Mouse (Mus musculus): ENCODE measurements at regions not wholly inside any gene's neighbourhood (a gene's known extent, or its start where the extent isn't known, plus 50 kb on each side); places are given as distances from the start of the nearest gene placed in this dataset.

DNA sequence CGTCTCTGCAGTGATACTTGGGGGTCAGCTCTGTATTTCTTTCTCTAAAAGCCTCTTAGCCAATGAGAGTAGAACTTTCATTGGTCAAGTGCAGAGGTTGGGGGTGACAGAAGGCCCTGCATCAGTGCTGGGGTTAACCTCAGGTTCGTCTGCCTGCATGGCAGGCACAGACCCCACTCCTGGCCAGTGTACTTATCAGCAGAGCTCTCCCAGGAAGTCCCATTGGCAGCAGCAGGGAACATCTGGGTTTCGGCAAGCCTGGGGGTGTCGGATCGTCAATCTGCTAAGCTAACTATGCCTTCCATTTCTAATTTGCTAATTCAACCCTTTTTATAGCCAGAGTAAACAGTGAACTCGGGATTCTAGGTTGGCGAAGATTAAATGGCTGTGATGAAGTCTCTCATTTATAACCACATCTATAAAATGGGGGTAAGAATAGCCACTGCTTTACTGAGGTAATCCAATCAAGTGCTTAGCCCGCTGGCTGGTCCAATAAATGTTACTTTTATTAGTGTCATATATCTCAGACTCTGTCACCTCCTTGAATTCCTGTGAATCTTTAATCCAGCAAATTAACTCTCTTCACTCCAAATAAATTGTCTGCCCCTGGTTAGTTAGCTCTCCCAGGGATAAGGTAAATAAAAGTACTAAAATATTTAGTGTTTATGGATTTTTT, 135.5 kb upstream of the Mrps10 start:
- no peak for ATAC-seq (replicated peaks; ENCODE audit: low FRiP score, poor library complexity, severe bottlenecking)

DNA sequence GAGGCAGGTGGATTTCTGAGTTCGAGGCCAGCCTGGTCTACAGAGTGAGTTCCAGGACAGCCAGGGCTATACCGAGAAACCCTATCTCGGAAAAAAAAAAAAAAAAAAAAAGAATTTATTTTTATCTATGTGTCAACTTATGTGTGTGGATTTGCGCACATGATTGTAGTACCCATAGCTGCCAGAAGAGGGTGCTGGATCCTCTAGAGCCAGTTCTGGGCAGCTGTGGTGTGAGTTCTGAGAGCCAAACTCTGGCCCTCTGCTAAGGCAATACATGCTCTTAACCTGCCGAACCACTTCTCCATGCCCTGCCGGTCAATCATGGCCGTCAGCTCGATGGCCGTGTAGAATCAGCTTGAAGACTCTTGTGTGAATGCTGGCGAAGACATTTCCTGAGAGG, 138.0 kb upstream of the Mrps10 start:
- 0 out of 2 replicates have a peak, but pooled peaks have one; percentile 33 for ATAC-seq (replicated peaks; ENCODE audit: low FRiP score, poor library complexity, severe bottlenecking)

DNA sequence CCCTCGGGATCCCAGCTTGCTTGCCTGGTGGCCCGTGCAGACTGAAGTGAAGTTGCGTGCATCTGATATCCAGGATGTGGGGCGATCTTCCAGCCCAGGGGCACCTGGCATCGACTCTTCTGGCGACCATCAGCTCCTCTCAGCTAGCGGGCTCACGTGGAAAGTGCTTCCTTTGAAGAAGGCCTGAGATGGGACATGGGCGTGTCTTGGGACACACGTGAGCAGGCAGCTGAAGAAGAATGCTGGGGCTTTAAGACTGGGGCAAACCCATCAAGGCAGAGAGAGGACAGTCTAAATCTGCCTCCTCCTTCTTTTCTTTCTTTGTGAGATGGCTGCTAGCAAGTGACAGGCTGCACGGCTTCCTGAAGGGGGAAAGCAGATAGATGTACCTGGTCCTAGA, 142.3 kb upstream of the Mrps10 start:
- ATAC-seq (replicated peaks; ENCODE audit: low FRiP score, poor library complexity, severe bottlenecking), result no peak

DNA sequence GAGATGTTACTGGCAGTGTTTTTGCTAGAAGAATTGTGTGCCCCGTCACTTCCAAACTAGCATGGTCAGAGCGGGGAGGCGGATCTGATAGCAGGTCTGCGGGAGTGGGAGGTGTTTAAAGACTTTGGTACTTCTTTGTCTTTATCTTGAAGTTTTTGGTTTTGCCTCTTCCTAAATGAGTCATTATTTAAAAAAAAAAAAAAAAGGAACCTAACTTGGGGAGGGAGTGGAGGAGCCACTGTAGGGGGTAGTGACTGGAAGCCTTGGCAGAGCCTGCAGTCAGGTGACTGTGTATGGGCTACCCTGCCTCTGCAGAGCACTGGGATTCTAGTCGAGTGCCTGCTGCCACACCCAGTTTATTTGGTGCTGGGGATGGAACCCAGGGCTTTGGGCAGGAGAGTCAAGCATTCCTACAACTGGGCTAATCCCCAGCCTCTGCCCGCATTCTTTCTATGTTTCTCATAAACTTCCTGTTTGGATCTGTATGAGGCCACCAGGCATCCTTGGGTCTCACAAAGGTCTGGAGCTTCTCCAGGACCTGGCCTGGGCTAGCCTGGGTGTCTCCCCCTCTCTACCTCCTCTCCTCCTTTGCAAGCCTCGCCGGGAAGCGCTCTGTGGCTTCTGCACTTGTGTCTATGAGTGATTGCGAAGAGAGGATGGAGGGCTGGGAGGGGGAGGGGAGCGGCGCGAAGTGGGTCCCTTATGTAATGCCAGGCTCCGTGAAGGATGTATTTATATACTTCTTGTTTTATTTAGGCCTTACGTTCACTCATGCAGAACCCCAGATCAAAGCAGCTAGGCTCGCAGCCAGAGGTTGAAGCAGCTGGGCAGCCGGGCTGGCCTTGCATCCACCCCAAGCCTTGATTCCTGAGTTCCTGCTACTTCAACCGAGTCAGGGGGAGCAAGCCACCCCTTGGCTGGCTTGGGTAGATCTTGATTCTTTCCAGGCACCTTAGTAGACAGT, 143.1 kb upstream of the Mrps10 start:
- no peak for ATAC-seq (replicated peaks; ENCODE audit: low FRiP score, poor library complexity, severe bottlenecking)

DNA sequence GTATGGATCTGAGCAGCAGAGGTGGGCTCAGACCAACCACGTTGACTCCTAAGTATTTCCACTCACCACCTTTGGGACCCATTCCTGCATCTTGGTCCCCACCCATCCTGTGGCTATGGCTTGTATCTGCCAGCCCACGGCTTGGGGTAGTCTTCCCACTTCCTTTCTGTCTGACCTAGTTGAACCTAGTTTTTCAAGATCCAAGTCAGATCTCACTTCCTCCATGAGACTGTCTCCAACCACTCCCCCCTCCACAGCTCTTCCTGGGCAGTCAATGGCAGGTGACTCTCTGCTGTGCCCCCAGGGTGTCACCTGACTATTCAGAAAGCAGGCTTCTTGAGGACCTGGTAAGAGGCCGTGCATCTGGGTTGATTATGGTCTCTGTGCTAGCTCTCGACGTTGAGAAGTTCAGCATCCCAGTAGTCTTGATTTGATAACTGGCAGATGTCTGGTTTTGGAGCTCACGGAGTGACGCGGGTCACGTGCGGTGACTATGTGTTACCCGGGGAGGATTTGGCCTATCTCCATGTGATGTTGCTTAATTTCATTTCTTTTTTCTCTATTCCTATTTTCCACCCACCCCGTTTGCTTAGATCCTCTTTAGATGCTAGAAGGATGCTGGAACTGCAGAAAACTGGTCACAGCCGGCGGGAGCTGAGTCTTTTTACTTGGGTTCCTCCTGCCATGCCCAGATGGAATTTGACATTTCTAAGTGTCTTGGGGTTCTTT, 147.5 kb upstream of the Mrps10 start:
- no peak for ATAC-seq (replicated peaks; ENCODE audit: low FRiP score, poor library complexity, severe bottlenecking)

DNA sequence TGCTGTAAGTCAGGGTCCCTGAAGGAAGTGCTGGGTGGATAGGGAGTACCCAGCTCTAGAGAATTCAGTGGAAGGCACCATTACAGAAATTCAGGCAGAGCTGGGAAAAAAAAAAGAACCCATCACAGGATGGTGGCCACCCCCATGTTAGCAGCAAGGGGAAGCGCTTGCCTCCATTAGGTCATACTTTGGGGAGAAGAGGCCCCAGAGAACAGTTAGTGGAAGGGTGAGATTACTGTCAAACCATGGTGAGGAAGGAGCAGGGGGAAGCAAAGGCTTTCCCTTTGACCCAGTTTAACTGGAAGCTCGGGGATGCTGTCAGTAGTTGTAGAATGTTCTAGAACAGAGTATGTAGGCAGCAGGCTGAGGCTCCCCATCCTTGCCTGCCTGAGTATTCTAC, 148.8 kb upstream of the Mrps10 start:
- no peak for ATAC-seq (replicated peaks; ENCODE audit: low FRiP score, poor library complexity, severe bottlenecking)

DNA sequence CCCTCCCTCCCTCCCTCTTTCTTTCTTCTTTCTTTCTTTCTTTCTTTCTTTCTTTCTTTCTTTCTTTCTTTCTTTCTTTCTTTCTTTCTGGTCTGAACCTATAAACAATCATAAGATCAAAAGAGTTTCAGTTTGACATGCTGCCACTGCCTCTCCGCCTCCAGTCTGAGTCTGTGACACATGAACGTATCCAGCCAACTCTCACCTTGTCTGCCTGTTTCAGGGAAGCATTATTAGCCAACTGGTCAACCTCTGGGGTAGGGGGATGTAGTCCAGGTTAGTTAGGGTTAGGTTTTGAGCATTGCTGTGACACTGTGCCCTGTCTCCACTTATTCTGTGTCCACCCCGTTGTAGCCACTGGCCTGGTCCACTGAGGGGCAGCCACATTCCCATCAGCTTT, 152.2 kb upstream of the Mrps10 start:
- ATAC-seq (replicated peaks; ENCODE audit: low FRiP score, poor library complexity, severe bottlenecking), result no peak

DNA sequence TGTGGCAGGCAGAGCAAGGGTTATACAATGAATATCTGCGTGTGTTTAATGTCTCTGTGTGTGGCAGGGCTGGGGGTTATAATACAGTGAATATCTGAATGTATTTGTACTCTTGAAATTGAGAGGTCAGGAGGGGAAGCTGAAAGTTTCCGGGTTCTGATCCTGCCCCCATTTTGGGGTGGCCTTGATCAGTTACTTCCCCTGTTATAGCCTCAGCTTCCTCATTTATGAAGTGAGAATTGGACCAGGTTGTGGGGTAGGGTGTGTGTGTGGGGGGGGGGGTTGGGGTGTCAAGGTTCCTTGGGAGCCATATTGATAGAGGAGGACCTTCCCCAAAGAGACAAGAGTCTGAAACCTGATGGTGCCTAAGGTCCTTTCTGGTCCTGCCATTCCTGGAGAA, 152.8 kb upstream of the Mrps10 start:
- ATAC-seq (replicated peaks; ENCODE audit: low FRiP score, poor library complexity, severe bottlenecking), result no peak

DNA sequence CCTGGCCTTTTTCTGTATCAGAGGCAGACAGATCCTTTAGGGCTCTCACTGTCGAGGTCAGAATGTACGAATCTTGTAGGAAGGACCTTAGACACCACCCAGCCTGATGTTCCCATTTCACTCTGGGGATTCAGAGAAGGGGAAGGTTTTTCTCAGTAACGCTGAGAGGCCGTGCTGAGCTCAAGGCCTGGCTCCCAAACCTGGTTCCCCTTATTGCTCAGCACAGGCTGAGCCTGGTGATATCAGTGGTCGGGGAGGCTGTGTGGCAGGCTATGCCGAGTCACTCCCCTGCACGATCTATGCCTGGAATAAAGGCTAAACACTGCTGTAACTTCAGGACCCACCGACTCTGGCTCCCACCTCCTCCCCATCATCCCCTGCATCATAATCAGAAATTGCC, 154.6 kb upstream of the Mrps10 start:
- no peak for ATAC-seq (replicated peaks; ENCODE audit: low FRiP score, poor library complexity, severe bottlenecking)

DNA sequence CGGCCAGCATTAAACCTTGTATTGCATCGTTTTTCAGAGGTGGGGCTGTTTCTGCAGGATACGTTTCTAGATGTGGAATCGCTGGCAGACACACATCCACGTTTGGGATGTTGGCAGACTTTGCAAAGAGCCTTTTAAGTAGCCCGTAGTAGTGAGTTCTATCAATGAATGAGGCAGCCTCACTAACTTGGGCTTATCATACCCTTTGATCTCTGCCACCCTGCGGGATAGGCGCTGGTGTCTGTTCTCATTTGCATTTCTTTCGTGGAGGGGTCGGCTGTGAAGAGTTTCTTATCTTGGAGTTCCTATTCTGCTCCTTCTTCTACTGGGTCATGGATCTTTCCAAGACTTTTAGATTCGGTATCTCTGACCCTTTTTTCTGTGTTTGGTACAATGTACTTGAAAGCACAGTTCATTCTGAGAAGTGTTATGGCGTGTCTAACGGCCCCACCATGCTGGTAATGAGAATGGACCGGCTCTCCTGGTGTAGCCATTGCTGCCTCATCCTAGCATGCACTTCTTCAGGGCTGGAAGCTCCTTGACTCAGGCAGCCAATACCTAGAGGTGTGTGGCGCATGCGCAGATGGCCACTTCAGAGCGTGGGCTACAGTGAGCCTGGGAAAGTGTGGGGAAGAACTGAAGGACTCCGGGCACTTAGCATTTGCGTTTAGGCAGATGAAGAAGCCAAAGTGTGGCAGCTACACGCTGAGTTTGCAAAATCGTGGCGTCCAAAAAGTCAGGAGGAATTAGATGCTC, 158.1 kb upstream of the Mrps10 start:
- ATAC-seq (replicated peaks; ENCODE audit: low FRiP score, poor library complexity, severe bottlenecking), result no peak

DNA sequence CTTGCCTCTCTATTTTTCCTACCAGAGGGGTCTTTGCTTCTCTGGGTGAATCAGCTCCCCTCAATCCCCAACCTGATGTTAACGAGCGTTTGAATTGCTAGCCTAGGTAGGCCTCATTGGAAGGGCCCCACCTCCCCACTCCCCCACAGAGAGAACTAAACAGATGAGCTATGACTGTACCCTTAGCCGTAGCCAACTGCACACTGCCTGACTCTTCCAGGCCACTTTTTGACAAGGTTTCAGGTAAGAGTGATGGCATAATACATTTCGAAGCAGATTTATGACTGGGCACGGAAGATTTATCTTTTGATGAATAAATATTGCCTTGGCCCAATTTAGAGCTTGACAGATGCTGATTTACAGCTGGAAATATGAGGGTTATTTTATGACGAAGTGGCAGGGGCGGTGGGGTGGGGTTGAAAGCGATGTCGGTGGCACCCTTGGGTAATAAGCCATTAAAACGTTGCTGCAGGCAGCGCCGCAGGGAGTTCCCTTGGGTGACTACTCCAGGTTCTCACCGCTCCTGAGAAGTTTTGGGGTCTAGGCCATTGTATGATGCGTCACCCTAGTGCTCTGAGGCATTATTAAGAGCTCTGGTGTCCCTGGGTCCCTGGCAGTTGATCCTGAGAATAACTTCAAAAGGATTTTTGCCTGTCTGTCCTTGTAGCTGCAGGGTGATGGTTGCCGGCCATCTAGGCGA, 159.7 kb upstream of the Mrps10 start:
- ATAC-seq (replicated peaks; ENCODE audit: low FRiP score, poor library complexity, severe bottlenecking), result no peak

DNA sequence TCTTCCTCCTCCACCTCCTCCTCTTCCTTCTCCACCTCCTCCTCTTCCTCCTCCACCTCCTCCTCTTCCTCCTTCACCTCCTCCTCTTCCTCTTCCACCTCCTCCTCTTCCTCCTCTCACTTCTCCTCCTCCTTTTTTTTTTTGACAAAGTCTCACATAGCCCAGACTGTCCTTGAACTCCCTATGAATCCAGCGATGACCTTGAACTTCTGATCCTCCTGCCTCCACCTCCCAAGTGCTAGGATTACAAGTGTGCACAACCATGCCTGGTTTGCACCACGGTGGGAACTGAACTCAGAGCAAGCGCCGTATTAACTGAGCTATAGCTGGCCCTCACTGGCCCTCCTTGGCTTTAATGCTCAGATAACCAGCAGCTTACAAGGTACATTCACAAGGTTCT, 161.2 kb upstream of the Mrps10 start:
- ATAC-seq (replicated peaks; ENCODE audit: low FRiP score, poor library complexity, severe bottlenecking), result no peak

DNA sequence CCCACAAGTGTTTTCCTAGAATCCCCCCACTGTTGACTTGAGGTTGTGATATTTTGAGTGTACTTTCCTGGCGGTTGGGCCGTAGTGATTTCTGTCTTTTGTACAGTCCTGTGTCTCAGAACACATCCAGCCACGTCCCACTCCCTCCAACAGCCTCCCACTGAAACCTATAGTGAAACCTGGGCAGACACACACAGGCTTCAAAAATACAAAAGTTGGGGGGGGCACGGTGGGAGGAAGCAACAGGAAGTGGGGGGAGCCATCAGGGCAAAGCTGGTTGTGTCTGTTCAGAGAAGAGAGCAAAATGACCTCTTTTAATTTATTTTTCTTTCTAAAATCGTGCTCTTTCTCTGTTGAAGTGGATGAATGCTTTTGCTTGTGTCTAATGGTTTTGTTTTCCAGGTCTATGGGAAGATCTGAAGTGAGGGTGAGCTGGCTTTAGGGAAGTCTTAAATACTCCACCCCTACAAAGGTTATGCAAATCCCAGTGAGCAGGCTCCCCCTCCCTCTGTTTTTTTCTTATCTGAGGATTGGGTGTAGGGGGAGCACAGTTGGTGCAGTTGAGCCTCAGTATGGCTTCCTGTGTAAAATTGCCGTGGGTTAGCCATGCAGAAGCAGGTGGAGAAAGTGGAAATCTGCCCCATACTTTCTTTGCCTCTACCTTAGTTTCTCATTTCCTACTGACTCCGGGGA, 164.1 kb upstream of the Mrps10 start:
- no peak for ATAC-seq (replicated peaks; ENCODE audit: low FRiP score, poor library complexity, severe bottlenecking)

DNA sequence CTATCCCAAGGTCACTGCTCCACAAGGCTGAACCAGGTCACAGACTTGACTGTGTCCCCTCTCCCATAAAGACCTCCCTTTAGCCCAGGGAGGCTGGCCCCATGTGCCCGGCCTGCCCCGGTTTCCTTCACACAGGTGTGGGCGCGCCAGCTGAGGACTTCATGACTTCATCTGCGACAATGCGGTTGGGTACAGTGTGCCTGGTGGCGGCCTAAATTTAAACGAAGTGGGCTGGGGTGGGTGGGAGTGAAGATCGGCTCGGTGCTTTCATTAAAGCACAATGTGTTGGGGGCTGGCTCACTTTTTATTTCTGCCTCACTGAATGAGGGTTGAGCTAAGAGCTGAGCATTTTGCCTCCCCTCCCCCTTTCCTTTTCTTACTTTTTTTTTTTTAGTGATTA, 169.5 kb upstream of the Mrps10 start:
- no peak for ATAC-seq (replicated peaks; ENCODE audit: low FRiP score, poor library complexity, severe bottlenecking)

DNA sequence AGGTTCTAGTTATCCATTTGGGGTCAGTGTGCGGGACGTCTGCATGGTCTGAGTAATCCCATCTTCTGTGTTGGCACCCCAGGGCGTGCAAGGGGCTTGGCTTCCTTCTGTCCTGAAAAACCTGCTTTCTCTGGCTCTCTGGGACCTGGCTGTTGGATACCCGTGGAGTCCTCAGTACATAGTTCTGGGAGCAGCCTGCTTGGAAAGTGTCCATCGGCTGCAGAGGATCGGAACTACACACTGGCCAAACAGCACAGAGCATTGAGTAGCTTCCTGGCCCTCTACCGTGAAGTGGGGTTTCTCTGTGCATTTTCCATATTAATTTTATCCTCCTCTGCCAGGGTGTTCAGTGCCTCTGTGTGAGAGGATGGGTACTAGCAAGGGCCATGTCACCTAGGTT, 170.7 kb upstream of the Mrps10 start:
- no peak for ATAC-seq (replicated peaks; ENCODE audit: low FRiP score, poor library complexity, severe bottlenecking)

DNA sequence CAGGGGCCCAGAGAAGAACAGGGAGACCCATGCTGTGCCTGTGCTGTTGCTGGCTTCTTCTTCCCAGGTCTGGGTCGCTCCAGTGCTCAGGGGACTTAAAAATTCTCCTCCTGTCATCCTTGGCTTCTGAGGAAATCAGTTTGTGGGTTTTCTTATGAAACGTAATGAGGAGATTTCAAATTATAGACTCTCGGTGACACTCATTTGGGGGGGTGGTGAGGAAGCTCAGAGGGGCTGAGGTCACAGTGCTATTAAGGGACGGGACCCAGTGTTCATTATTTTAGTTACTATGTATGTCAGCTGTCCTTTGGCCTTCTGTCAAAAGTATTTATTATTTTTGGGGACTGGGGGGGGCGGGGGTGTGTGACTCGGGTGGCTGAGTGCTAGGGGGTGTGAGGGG, 171.7 kb upstream of the Mrps10 start:
- no peak for ATAC-seq (replicated peaks; ENCODE audit: low FRiP score, poor library complexity, severe bottlenecking)

DNA sequence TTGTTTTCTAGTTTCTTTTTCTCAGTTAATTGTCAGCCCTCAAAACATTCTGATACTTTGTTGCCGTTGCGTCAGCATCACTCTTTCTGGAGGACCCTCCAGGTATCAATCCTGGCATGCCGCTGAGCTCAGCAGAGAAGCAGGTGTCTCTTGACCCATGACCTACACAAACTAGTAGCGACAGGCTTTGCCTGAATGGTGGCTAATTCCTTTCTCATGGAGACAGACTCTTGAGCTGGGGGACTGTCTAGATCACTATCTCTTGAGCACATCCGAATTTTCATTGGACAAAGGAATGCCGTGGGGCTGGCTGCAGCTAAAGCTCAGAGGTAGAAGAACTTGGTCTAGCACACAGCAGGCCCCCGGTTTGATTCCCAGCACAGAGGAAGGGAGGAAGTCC, 172.7 kb upstream of the Mrps10 start:
- ATAC-seq (replicated peaks; ENCODE audit: low FRiP score, poor library complexity, severe bottlenecking), result no peak

DNA sequence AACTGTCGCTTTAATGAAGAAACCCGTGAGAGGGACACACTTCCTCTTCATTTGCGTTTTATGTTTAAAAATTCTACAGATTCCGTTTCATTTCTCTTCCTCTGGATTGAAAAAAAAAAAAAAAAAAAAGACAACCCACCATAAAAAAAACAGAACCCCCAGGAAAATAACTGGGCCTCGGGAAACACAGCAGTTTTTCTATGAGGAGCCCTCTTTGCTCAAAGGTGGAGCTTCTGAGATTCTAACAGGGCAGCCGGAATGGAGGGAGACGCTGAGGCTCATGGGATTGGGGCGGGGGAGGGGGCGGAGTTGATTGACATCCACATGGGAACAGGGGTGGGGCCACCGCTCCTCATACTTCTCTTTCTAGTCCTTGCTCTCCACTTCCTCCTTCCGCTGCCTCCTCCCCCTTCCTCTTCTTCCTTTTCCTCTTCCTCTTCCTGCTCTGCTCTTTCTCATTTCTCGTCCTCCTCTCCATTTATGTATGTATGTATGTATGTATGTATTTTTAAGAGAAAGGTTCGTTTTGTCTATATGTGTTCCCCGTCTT, 174.1 kb upstream of the Mrps10 start:
- no peak for ATAC-seq (replicated peaks; ENCODE audit: low FRiP score, poor library complexity, severe bottlenecking)

DNA sequence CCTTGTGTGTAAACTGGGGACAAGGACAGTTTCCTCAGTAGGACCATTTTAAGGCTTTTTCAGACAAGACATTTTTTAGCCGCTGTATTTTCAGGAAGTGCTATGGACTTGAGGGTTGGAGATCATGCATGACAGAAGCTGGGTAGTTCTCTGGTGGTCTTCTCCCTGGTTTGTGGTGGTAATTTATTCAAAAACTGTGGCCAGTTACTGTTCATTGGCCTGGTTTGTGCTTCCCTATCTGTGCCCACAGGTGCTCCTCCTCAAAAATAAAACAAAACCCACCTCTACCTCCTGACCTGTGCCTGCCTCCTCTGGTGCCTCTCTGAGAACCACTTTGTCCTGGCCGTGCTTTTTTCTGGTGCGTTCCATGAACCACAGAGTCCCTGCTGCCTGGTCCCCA, 177.3 kb upstream of the Mrps10 start:
- ATAC-seq (replicated peaks; ENCODE audit: low FRiP score, poor library complexity, severe bottlenecking), result no peak
